ENCODE assay signal across 8 mouse cellular contexts in genomic region chr7:19420821-19421636, GRCm38 (mm10). TPM values are rescaled to one million over a fixed set of nuclear protein-coding genes. Genes with fewer than 3 reads are reported as not detected.
DNase-seq lines count a peak whose midpoint lies in the region; ATAC-seq and TF ChIP-seq lines count a peak whose summit lies in the region.

No protein-coding gene starts in this region.

- no peak overlapping the region for H3K27ac ChIP-seq in hindbrain, embryonic 13.5 days

- H3K36me3 ChIP-seq in hindbrain, embryonic 13.5 days = peaks cover 17% of the 10 kb centered on the region

- H3K27me3 ChIP-seq in Patski = no peaks in the 10 kb centered on the region
- peaks cover 65% of the 10 kb centered on the region for H3K27me3 ChIP-seq in hindbrain, embryonic 13.5 days

- peak overlapping the region; percentile 45 for H3K4me3 ChIP-seq in hindbrain, embryonic 13.5 days

- H3K9me3 ChIP-seq in hindbrain, embryonic 13.5 days = no peaks in the 10 kb centered on the region

- peak; percentile 84 for ATAC-seq in Patski
- peak; percentile 96 for ATAC-seq in hindbrain, embryonic 13.5 days (ENCODE audit: low FRiP score)

- H3K4me2 ChIP-seq in hindbrain, embryonic 13.5 days = peak overlapping the region; percentile 65

- POLR2A ChIA-PET in Patski (lab: Charles Lee) = no interaction called here

- peaks cover 8% of the 10 kb centered on the region for H3K4me1 ChIP-seq in hindbrain, embryonic 13.5 days (replicated peaks)

- no peak for TF ChIP-seq CTCF in Patski (IDR thresholded peaks at IDR 0.05)

- in situ Hi-C loops in Patski (cut with MboI; ENCODE audit: low pct_unique_long_range_greater_than_20kb) = no loop called here

- H3K9ac ChIP-seq in hindbrain, embryonic 13.5 days = peak overlapping the region; percentile 60

- WGBS in hindbrain, embryonic 13.5 days = 13% methylated on average over 43 of the region's 43 CpGs

- no peak for DNase-seq in Patski (ENCODE audit: low read depth, low spot score)
- DNase-seq in cerebellum, postnatal 14 days = peak; percentile 91 to 94
- DNase-seq in frontal cortex, postnatal 10 days (ENCODE audit: low spot score in 2 of 2) = peak; percentile 82 to 85
- DNase-seq in layer of hippocampus, postnatal 25 days (ENCODE audit: extremely low spot score in 1 of 2, low spot score in 1 of 2) = peak; percentile 56 to 69
- DNase-seq in lung, postnatal 14 days = peak; percentile 91
- peak; percentile 77 for DNase-seq in retina, adult 2 months (ENCODE audit: low read depth, low spot score)
- DNase-seq in thymus, postnatal 25 days = peak; percentile 87

- CTCF ChIA-PET in Patski (lab: Charles Lee) = interaction anchor here (0.8 to 1.9 kb wide), 4 partner anchors 11 to 87 kb away, joined by 3 to 11 read pairs (median 5); partner anchors contain the start of genes Bloc1s3 and Trappc6a

RNA-seq across cellular contexts. Expression of gene Ckm, which starts 16.5 kb away (rescaled TPM):
- not detected for polyA plus RNA-seq in Patski (2021)
- polyA plus RNA-seq in hindbrain, embryonic 13.5 days (2015; fragmentation: Nextera tagmentation; extraction: Ambion mirVana) = 0.81 and 0.87 TPM in 2 replicates
- not detected for total RNA-seq in layer of hippocampus, postnatal 25 days (2021)

RNA-seq across cellular contexts. Expression of gene Klc3, which starts 17.1 kb away (rescaled TPM):
- polyA plus RNA-seq in Patski (2021) = 44.0 TPM
- 2.1 and 2.4 TPM in 2 replicates for polyA plus RNA-seq in hindbrain, embryonic 13.5 days (2015; fragmentation: Nextera tagmentation; extraction: Ambion mirVana)
- 1 to 10 TPM; 2.2 to 3.4 TPM for total RNA-seq in layer of hippocampus, postnatal 25 days (2021)

RNA-seq across cellular contexts. Expression of gene Mark4, which starts 37.6 kb away (rescaled TPM):
- 34.8 TPM for polyA plus RNA-seq in Patski (2021)
- 16.1 TPM in 2 replicates for polyA plus RNA-seq in hindbrain, embryonic 13.5 days (2015; fragmentation: Nextera tagmentation; extraction: Ambion mirVana)
- 100 to 1,000 TPM in 1 of 2 experiments, 10 to 100 TPM in 1; 92.8 to 105 TPM for total RNA-seq in layer of hippocampus, postnatal 25 days (2021)

RNA-seq across cellular contexts. Expression of gene Ercc2, which starts 39.2 kb away (rescaled TPM):
- 26.2 TPM for polyA plus RNA-seq in Patski (2021)
- polyA plus RNA-seq in hindbrain, embryonic 13.5 days (2015; fragmentation: Nextera tagmentation; extraction: Ambion mirVana) = 20.9 and 28.4 TPM in 2 replicates
- total RNA-seq in layer of hippocampus, postnatal 25 days (2021) = 10 to 100 TPM; 34.5 to 34.9 TPM

RNA-seq across cellular contexts. Expression of gene Exoc3l2, which starts 42.1 kb away (rescaled TPM):
- not detected for polyA plus RNA-seq in Patski (2021)
- polyA plus RNA-seq in hindbrain, embryonic 13.5 days (2015; fragmentation: Nextera tagmentation; extraction: Ambion mirVana) = 0.38 and 0.43 TPM in 2 replicates
- total RNA-seq in layer of hippocampus, postnatal 25 days (2021) = under 1 TPM; 0.37 to 0.38 TPM

Comparison
In these comparisons a context has a peak if more than half of its experiments do, and no peak if none do; other contexts are left out.
1. RNA of gene Klc3, which starts 17.1 kb away (polyA plus RNA-seq): 44.0 TPM in Patski (single experiment); 2.1 to 2.4 TPM in hindbrain, embryonic 13.5 days; every median in the first group is over 10 times any median in the second.